Mouse (Mus musculus) megakaryocyte-erythroid progenitor cell, adult 5-6 weeks (primary cell): ENCODE measurements at regions not wholly inside any gene's neighbourhood (a gene's known extent, or its start where the extent isn't known, plus 50 kb on each side); places are given as distances from the start of the nearest gene placed in this dataset.

ENCODE experiments used
- ATAC-seq: replicated peaks from 2 replicates; pipeline ENCODE4 v1.8.0; 2016; ENCODE audit warnings: mild to moderate bottlenecking, inconsistent platforms; ENCODE audit not compliant: severe bottlenecking, poor library complexity, low FRiP score, low TSS enrichment

DNA sequence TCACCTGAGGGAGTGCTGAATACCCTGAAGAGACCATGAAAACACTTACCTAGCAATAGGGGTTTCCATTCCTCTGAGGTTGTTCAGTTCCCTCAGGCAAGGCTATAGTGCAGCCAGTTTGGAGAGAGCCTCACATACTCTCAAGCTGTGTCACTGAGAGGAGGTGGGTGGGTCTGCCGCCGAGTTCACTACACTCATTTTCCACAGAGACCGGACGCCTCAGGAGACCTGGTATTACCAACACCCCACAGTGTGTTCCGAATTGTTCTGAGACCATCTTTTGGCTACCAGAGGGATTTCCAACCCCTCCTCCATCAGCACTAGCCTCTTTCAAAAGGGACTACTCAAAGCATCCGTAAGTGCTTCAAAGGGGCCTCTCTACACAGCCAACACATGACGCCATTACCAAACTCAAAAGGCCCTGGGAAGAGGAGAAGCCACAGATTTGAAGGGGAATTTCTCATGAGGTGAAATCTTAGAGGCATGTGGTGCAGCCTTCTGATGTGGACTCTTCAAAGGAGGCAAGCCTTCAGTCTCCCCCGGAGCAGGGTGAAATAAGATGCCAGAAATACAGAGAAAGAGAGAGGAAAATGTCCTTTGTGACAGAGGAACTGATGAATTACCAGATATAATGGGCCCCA lies 260.1 kb upstream of the Pabpc6 start:
- ATAC-seq: no peak

DNA sequence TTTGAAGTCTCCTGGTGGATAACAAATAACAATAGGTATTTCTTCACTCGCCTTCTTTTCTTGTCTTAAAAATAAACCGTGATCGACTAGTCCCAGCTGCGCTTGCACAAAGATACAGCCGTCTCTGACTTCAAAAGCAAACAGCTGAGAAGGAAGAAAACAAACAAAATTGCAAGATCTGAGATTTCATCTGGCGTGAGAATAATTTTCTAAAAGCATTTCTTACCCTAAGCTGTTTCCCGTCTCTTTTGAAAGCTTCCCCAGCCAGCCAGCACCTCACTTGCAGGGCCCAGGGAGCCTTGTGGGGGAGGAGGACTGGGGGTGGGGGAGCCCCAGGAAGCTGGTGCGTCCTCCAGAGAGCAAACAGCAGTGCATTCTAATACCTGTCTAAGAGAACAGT lies 258.2 kb upstream of the Pabpc6 start:
- ATAC-seq: no peak

DNA sequence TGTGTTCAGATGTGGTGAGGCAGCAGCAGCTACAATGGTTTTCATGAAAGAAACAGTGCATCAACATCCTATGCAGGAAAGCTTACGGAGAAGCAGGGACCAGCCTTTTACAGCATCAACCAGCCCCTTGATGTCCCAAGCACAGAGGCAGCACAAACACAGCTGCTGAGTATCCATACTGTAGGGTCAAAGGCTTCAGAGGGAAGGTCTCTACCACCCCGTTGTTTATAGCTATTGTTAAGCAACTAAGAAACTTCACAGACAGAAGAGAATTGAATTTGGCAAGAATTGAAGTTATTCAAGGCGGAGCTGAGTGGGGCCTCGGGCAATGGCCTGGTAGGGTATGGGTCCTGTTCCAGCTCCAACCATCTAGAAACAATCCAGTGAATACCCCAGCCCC lies 256.8 kb upstream of the Pabpc6 start:
- no peak for ATAC-seq

DNA sequence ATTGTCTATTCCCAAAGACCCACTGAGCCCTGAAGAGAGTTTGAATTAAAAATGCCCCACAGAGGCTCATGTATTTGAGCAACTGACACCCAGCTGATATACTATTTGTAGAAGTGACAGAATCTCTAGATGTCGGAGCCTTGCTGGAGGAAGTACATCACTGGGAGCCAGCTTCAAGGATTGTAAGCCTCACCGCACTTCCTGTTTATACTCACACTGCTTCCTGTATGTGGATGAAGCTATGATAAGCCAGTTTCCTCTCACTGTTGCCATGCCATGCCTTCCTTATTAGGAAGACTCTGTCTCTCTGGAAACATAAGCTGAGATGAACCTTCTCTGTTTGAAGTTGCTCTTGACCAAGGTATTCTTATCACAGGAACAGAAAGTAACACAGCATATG lies 251.8 kb upstream of the Pabpc6 start:
- ATAC-seq: no peak

DNA sequence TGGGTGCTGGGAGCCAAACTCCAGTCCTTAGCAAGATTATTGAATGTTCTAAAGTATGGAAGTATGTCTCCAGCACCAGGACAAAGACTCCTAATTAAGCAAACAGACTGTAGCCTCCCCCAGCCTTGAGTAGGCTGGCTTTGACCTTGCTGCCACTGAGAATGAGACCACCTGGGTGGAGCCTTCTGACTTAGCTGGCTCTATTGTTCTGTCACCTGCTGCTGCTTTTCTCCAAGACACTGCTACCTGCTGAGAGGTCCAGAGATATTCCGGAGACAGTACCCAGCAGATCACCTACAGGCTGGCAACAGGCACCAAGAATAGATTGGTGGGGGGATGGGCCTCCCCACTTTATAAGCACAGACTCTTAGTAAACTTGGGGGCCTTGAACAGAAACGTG lies 247.5 kb upstream of the Pabpc6 start:
- ATAC-seq: no peak

DNA sequence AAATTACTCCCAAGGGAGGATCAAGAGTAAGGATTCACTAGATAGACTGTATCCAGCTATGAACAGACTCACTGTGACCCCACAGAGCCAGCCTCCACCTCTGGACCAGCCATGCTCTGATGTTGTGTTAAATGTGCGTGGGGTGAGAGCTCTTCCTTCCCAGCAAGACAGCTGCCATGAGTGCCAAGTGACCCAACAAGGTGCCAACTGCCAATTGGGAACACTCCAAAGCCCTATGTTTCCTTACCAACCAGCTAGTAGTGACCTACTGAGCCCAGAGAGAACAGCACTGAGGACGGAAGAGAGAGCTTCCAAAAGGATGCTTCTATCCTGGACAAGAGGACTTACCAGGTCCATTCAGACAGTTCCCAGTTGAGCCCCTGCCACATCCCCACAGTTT lies 241.3 kb upstream of the Pabpc6 start:
- no peak for ATAC-seq

DNA sequence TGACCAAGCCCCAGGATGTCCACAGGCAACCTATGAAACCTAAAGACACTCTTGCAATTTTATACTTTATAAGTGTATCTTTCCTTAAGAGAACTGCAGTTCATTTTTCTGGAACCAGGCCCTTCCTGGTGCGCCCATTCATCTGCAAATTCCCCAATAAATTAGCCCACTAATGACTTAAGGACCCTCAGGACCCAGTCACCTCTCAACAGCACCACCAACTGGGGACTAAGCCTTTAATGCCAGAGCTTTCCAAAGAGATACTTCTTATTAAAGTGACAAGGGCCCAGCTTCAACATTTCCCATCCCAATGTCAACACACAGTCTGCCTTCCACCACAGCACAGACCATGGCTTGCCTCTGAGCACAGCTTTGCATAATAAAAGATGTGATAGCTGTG lies 237.6 kb upstream of the Pabpc6 start:
- no peak for ATAC-seq

DNA sequence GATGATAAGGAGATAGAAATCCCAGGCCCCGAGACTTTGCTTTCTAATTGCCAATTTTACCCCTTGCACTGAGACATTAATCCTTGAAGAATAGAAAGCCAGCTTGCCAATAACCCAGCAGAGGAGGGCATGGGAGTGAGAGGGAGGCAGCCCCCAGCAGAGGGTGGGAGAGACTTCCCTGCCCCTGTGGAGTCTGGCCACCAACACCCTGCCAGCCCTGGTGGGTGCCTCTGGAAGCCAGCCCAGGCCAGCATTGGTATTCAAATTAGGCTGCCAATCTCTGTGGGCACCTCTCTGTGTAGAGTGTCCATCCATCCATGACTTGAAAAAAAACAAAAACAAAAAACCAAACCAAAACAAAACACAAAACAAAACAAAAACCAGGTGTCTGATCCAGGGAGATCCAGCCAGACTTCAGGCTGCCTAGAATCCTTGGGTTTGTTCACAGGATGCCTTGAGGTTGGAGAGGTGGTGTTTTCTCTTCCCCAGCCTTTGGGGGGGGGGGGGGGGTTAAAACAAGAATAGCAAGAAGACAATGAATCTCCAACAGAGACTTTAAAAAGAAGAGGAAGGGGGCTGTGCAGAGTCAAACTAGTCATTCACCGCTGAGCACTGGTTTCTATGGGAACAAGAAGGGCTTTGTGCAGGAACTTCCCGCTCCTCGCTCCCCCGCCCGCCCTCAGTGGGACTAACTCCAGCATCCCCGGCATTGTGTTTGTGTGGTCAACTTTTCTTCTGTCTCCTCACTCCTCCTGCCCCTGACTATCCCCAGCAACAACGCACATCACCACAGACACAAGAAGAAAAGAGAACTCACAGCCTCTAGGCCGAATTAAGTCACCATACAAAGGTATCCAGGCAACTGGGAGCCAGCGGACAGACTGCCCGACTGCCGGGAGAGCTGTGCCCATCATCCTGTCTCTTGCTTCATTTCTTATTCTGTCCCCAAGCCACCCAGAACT lies 236.3 kb upstream of the Pabpc6 start:
- no peak for ATAC-seq

DNA sequence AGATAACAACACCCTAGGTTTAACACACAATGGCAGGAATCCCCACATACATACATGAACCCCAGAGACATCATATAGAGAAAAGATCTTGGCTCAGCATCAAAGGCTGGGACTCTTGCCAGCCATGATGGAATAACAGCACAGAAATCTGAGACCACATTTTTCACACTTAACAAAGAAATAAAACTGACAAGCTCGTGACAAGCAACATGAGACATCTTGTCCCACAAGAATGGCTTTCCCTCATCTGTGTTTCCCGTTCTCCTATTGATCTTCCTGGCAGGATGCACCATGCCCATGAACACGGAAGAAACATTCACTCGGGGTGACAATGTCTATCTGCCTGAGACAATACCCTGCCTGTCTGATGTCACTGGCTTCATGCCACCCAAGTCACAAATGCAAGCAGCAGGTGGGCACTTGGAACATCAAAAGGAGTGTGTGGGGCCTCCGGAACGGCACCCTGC lies 235.0 kb upstream of the Pabpc6 start:
- no peak for ATAC-seq

DNA sequence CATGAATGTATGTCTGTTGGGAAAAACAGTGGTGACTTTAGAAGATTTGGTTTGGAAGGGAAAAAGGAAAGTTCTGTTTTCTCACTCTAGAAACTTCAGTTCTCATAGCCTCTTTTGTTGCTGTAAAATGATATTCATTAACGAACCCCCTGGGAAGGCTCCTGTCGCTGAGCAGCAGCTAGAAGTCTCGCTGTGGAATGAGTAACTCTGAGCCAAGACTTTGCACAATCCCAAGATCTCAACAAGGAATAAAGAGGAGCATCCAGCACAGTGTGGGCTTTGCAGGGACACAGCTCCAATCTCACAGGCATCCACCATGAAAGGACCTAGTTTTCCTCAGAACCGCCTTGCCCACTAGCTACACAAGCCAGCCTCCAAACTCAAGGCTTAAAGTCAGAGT lies 233.8 kb upstream of the Pabpc6 start:
- no peak for ATAC-seq

DNA sequence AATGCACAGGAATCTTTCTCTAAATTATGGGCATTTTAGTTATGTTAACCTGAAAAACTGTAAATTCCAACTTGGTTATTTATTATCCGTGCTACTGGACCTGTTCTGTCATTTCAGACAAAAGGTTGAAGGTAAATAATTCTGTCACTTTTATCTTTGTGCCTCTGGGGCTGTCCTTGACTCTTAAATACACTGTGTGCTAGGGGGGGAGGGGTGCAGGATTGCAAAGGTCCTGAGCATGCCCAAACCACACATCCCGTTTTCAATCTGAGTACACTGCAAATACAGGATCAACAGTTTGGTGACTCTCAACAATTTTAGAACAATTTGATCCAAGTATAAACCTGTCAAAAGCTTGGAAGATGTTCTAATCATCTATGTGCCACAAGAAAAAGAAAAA lies 227.4 kb upstream of the Pabpc6 start:
- no peak for ATAC-seq

DNA sequence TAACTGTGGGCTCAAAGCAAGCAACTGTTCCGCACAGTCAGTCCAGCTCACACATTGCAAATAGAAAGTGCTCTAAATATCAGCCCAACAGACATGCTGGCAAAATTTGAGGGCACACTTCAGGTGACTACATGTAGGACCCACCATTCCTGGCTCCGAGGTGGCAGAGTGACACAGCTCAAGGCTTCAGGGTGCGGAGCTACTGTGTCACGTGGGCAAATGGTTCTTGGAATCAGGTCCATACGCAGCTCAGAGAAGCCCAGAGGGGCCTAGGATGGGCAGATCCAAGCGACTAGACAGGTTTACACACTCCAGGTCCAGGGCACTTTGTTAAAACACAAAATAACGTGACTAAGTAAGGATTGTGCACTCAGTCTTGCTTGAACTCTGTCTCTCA lies 226.2 kb upstream of the Pabpc6 start:
- no peak for ATAC-seq

DNA sequence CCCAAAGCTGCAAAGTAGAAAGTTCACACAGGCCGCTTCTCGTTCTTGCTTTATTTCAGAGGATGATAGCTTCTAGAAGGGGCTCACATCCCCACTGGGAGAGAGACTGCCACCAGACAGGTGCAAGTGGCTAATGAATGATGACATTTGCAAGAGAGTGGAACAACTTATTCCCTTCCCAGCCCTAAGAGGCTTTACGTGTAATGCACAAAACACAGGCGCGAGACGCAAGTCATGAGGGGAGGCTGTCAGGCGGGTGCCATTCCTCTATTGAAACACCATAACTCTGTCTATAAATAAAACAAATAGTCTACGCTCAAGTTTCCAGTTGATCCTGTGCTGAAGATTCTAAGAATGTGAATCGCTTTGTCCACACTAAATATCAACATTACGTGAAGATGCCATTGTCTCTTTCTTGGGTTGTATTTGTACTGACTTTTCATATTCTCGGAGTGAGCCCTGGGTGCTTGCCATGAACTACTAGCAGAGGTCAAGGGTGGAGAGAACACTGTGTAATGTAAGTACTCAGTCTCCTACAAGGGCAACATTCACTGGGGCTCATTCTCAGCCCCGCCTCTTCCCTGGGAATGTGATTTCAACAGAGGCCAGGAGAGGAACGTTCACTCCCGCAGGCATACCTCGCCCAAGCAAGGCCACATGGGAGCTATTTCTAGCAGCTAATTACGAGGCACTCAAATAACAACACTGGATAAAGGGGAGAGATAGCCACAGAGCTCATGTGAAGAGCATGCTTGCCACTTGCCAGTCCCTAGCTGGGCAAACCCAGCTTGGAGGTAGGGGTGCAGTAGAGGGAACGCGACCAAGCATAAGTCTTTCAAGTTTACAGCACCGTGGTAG lies 225.5 kb upstream of the Pabpc6 start:
- ATAC-seq: no peak

DNA sequence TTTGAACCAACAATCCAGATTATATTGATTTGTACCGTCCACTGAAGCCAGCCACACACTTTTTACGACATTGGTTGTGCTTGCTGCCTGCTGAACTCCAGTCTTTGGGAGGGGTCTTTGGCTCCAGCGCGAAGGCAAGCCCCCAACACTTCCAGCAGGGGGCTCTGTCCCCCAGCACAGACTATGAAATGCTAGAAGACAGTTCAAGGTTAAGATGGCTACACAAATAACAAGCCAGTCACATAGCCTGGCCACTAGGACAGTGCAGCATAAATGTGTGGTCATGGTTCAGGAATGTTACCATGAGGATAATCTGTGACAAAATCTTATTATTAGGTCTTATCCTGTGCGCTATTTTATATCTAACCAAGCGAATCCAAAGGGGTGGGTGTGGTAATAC lies 224.4 kb upstream of the Pabpc6 start:
- no peak for ATAC-seq

DNA sequence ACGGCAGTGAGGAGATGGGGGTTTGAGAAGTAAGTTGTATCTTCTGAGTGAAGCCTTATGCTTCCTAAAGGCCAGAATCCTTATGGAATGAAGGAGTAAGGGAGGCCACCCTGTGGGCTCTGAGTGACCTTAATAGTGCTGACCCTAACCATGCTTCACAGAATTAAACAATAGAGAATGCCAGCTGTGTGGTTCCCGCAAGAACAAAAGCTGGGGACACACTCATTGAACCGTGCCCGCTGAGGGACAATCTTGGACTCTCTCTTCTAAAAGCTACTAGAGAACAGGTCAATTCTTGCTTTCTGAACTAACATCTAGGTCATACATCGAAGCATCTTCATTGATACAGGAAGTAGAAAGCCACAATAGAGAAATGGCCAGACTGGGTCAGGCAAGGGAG lies 223.3 kb upstream of the Pabpc6 start:
- no peak for ATAC-seq

DNA sequence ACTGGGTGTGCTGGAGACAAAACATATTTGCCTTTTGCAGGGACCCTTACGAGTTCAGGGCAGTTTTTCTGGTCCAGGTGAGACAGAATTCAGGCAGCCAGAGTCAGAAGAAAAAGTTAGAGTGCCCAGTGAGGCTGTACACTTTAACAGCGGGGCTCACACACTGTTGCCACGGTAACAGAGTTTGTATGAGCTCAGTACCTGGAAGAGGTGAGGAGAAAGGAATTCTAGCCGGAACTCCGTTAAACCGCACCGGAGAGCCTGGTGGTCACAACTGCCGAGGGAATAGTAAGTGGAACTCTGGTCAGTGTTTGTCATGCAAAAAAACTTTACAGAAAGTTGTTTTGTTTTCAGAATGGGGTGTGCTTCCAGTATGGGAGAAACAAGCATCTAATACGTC lies 222.6 kb upstream of the Pabpc6 start:
- no peak for ATAC-seq

DNA sequence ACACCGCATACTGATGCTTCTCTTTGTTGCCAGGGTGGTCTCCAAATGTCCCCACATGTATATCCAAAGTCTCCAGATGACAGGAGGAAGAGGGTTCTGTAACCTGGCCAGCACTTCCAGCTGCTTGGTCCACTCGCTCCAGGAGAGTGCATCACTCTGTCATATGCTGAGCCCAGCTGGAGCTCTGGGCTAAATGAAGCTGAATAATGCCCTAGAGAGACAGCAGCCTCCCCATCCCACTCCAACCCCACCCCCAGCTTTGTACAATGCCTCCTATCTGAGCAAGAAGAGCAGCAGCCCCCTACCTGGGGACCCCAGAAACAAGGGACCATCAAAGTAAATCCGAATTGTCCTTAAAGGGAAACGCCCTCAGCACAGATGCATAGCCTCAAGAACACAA lies 219.0 kb upstream of the Pabpc6 start:
- ATAC-seq: no peak

DNA sequence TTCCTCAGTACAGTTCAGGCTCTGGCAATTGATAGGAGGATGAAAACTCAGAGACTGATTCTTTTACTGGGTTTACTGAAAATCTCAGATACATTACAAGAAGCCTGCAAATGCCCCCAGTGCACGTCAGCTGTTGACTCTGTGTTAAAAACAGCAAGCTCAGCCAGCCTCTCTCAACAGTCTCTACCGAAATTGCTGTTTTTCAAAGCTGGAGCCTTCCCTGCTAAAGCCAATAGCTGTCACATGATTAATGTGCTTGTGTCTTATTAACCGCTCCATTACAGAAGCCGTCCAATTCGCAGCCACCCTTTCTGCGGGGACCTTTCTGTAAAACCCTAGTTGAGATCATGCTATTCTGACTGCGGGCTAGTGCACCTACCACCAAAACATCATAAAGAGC lies 215.6 kb upstream of the Pabpc6 start:
- no peak for ATAC-seq

DNA sequence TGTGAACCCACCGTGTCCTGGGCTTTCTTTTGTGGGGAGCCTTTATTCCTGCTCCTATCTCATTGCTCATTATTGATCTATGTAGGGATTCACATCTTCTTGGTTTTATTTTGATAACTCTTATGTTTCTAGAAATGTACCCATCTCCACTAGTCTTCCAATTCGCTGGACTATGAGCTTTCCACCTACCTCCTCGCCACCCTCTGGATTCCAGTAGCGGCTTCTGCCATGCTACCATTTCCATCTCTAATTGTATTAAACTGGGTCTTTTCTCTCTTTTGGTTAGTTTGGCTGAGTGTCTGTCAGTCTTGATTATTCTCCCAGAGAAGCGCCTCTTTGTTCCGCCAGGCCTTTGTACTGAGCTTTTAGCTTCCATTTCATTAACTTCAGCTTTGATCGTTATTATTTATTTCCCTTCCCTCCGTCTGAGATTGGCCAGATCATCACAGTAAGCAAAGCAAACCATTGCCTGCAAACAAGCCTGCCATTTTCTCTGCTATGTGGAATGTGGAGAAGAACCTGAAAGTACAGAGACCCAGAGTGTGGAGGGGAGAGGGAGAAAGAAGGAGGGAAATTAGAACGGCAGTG lies 213.2 kb upstream of the Pabpc6 start:
- no peak for ATAC-seq
